Mouse (Mus musculus) adipocyte (in vitro differentiated cells): ENCODE data around the gene Gm5426.
"Not testable (repeated sequence)": the region's sequence is repeated elsewhere in the genome, so short reads cannot be mapped to it uniquely, and the experiment has no call there.

ENCODE experiments used
- DNase-seq: peaks from one replicate; pipeline ENCODE4 v3.0.0-alpha.2; 2016; ENCODE audit warnings: low spot score

Gm5426 gene

GRCm38 (mm10) chr10:96136451-96136850 is at the start of gene Gm5426:
Gene Gm5426, plus strand, starts transcription at chr10:96136603.
- DNase-seq = not testable (repeated sequence)

GRCm38 (mm10) chr10:96089744-96090143 is 46.7 kb upstream of the Gm5426 start:
- no peak for DNase-seq

GRCm38 (mm10) chr10:96090388-96090787 is 46.0 kb upstream of the Gm5426 start:
- no peak for DNase-seq

GRCm38 (mm10) chr10:96093890-96094531 is 42.4 kb upstream of the Gm5426 start:
- no peak for DNase-seq

GRCm38 (mm10) chr10:96094559-96094958 is 41.8 kb upstream of the Gm5426 start:
- no peak for DNase-seq

- DNase-seq = no peak
These were observed 39.7 kb upstream of the Gm5426 start for GRCm38 (mm10) chr10:96096730-96097129.

GRCm38 (mm10) chr10:96101035-96101434 is 35.4 kb upstream of the Gm5426 start:
- DNase-seq = no peak

- no peak for DNase-seq
These were observed 32.2 kb upstream of the Gm5426 start for GRCm38 (mm10) chr10:96104158-96104557.

- DNase-seq = no peak
These were observed 31.8 kb upstream of the Gm5426 start for GRCm38 (mm10) chr10:96104624-96105023.

- no peak for DNase-seq
These were observed 31.3 kb upstream of the Gm5426 start for GRCm38 (mm10) chr10:96105124-96105523.

GRCm38 (mm10) chr10:96106972-96107720 is 29.3 kb upstream of the Gm5426 start:
- no peak for DNase-seq

GRCm38 (mm10) chr10:96107825-96108224 is 28.6 kb upstream of the Gm5426 start:
- no peak for DNase-seq

GRCm38 (mm10) chr10:96115325-96115724 is 21.1 kb upstream of the Gm5426 start:
- no peak for DNase-seq

- DNase-seq = no peak
These were observed 15.6 kb upstream of the Gm5426 start for GRCm38 (mm10) chr10:96120821-96121220.

GRCm38 (mm10) chr10:96121249-96122010 is 15.0 kb upstream of the Gm5426 start:
- DNase-seq = peak; percentile 47

GRCm38 (mm10) chr10:96123885-96124284 is 12.5 kb upstream of the Gm5426 start:
- DNase-seq = no peak

GRCm38 (mm10) chr10:96124290-96124689 is 12.1 kb upstream of the Gm5426 start:
- no peak for DNase-seq

- DNase-seq = peak; percentile 33
These were observed 10.5 kb upstream of the Gm5426 start for GRCm38 (mm10) chr10:96125771-96126454.

GRCm38 (mm10) chr10:96129213-96129612 is 7.2 kb upstream of the Gm5426 start:
- no peak for DNase-seq

GRCm38 (mm10) chr10:96130406-96130805 is 6.0 kb upstream of the Gm5426 start:
- DNase-seq = no peak

GRCm38 (mm10) chr10:96131112-96131511 is 5.3 kb upstream of the Gm5426 start:
- DNase-seq = no peak

- DNase-seq = peak; percentile 90
These were observed 4.2 kb upstream of the Gm5426 start for GRCm38 (mm10) chr10:96132161-96132560.
